Mouse (Mus musculus): ENCODE measurements around the gene Fam71b.

DNA sequence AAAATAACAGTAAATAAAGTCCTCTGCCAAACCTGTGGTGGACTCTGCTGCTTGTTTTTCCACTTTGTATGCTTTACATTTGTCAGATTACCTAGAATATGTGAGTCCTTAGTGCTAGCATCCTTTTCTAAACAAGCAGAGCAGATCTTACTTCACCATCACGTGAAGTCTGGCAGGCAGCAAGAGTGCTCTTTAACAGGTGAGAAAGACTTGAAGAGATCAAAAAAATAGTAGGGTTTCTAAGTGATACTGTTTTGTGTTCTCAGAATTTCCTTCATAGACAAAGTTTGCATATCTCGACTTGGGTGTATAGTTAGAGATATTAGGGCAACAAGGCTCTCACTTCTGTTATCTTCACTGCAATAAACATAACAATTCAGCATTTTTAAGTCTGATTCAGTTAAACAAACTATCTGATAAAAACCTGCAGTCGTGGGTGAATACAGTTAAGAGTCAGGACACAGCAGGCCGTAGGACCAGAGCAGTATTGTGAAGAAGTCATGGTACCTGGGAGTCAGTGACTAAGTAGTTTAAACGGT lies 42.7 kb downstream of the Fam71b start:
- TF ChIP-seq MAZ (IDR thresholded peaks at IDR 0.05; ENCODE audit: low read depth, low read length) (no peak), CTCF (IDR thresholded peaks at IDR 0.05 in 2 of 3, conservative IDR thresholded peaks at IDR 0.05 in 1 of 3; ENCODE audit: control insufficient read depth in 1 of 3, insufficient read depth in 1 of 3, low read depth in 2 of 3, low read length in 3 of 3, poor library complexity in 1 of 3, severe bottlenecking in 1 of 3) (no peak), POLR2A (IDR thresholded peaks at IDR 0.05; ENCODE audit: control insufficient read depth in 1 of 2, insufficient read depth in 1 of 2, low read depth in 1 of 2, low read length in 2 of 2, poor library complexity in 1 of 2) (no peak), GABPA (IDR thresholded peaks at IDR 0.05; ENCODE audit: low read depth, low read length) (no peak), ETS1 (IDR thresholded peaks at IDR 0.05; ENCODE audit: low read depth, low read length) (peak; percentile 92)
